ENCODE assay signal across 19 mouse cellular contexts in the genomic region with DNA sequence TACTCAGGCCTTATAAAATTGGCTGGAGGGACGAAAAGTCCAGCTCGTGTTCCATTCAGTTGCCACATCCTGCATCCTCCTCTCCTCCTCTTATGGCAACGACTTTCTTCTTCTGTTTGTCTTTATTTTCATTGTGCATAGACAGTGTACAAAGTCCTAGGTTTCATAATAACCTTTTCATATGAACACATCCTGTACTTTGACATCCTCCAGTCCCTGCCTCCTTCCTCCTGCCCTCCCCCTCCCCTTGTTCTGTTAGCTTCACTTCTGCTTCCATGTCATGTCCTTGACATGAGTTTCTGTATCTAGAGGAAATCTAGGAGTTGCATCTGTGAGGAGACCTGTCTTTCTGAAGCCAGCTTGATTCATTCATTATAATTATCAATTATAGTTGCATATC.
"Had no signal": no experiment of that assay in that cellular context is flagged by ENCODE, and none has a peak within 500 bp of the region (broad histone marks: within the 10 kb centered on the region; RNA-seq: fewer than 3 reads in every experiment).

No protein-coding gene starts in this region.

- H3K27me3 ChIP-seq: midbrain, embryonic 12.5 days; neural tube, embryonic 13.5 days; neural tube, embryonic 15.5 days had no signal

- H3K9me3 ChIP-seq: midbrain, embryonic 10.5 days; midbrain, embryonic 12.5 days; neural tube, embryonic 13.5 days; neural tube, embryonic 15.5 days had no signal

- H3K36me3 ChIP-seq: midbrain, embryonic 10.5 days; midbrain, embryonic 12.5 days; neural tube, embryonic 13.5 days; neural tube, embryonic 15.5 days had no signal

- DNase-seq: liver, postnatal 0 days; lung, embryonic 14.5 days; lung, postnatal 10 days; lung, postnatal 4 days; midbrain, embryonic 14.5 days; retina, postnatal 1 day; right cerebral cortex, adult 18-20 months; right cerebral cortex, postnatal 25 days; right cerebral cortex, postnatal 4 days; spleen, adult 18-20 months; thymus, adult 18-20 months; thymus, postnatal 14 days; thymus, postnatal 36 days had no signal

- ATAC-seq: liver, postnatal 0 days; midbrain, embryonic 16.5 days had no signal

- H3K9ac ChIP-seq: liver, postnatal 0 days; lung, embryonic 14.5 days; midbrain, embryonic 12.5 days; neural tube, embryonic 13.5 days; neural tube, embryonic 15.5 days had no signal

- H3K27ac ChIP-seq: midbrain, embryonic 10.5 days; midbrain, embryonic 12.5 days; neural tube, embryonic 13.5 days; neural tube, embryonic 15.5 days had no signal

- H3K4me3 ChIP-seq: midbrain, embryonic 10.5 days; midbrain, embryonic 12.5 days; myocyte; neural tube, embryonic 13.5 days; neural tube, embryonic 15.5 days had no signal

- H3K4me1 ChIP-seq: midbrain, embryonic 10.5 days; midbrain, embryonic 12.5 days; neural tube, embryonic 13.5 days; neural tube, embryonic 15.5 days had no signal

- H3K4me2 ChIP-seq: lung, embryonic 14.5 days; midbrain, embryonic 12.5 days; neural tube, embryonic 13.5 days; neural tube, embryonic 15.5 days had no signal
